Mouse (Mus musculus) ES-Bruce4 (cell line): ENCODE data around the gene Primpol.

Experiments used
- CTCF ChIP-seq: IDR thresholded peaks from one replicate; pipeline ENCODE4 v1.8.1; 2011; ENCODE audit warnings: low read depth, low read length
- POLR2A ChIP-seq: IDR thresholded peaks from one replicate; pipeline ENCODE4 v1.8.1; 2011; ENCODE audit warnings: low read length; ENCODE audit not compliant: insufficient read depth

- TF ChIP-seq POLR2A (no peak), CTCF (no peak)
Measured at GRCm38 (mm10) chr8:46639010-46639571, 22.1 kb upstream of the Primpol start.
